Mouse (Mus musculus): ENCODE results near the gene Rap2c.

DNA sequence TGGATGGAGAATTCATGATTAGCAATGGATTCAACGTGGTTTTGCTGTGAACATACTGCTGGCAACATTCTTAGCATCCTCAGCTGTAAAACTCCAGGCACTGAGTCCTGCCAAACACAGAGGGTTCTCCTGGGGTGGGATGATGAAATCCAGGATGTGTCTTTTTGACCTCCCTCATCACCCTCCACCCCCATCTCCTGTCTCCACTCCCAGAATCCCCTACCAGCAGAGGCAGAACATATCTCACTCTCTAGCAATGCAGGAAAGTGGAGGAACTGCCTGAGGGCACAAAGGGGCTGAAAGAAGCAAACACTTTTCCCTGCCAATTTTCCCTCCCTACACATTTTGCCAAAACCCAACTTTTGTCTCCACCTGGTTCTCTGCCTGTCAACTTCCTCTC is 29.2 kb downstream of the Rap2c start:
- TF ChIP-seq CTCF (IDR thresholded peaks at IDR 0.05; ENCODE audit: extremely low read depth, insufficient read depth, insufficient read length, insufficient replicate concordance), result no peak
- no peak for TF ChIP-seq POLR2A (IDR thresholded peaks at IDR 0.05; ENCODE audit: low read depth, low read length)

All from spleen, adult 2 months (tissue).